Mouse (Mus musculus): ENCODE measurements around the gene Fcho2. TPM values are rescaled to one million over a fixed set of nuclear protein-coding genes. Genes with fewer than 3 reads are reported as not detected.

Fcho2 gene
- total and polyA plus RNA-seq, 3 experiments = 2.2 to 5.8 TPM; not detected in 1

DNA sequence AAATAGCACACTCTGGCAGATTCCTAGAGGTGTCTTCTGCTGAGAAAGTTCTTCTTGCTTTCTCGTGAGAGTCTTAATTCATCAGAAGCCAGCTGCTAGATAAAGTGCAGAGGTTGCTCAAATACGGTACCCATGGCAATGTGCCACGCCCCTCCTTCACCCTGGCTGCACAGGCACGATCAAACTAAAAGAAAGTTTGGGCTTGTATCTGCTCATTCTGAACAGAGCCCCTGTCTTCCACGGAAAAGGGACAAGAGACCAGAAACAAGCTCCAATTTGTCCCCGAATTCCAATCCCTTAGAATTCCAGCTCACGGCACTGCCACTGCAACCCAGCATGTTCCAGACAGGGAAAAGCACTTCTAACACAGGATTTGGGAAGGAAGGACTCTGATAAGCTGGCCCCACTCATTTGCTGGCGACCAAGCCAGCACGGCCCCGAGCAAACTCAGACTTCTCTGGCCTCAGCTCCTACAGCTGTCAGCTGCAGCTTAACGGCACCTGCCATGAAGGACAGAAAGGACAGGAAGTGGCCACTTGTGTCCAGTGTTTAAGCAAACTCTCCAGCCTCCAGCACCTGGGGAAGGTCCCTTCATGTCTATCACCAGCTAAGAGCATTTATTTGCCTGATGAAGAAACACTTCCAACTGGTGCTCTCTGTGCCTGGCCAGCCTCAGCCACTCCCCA lies 125.5 kb downstream of the Fcho2 start:
- no peaks in the 10 kb centered on the region for H3K27me3 ChIP-seq (ENCODE audit: control insufficient read depth in 1 of 2, insufficient read depth in 2 of 2, low read length in 2 of 2)
- H3K9ac ChIP-seq (ENCODE audit: control insufficient read depth, low read depth, low read length, poor library complexity, severe bottlenecking) = no peak overlapping the region
- no peaks in the 10 kb centered on the region for H3K79me2 ChIP-seq (ENCODE audit: control insufficient read depth, insufficient read depth, low read length, poor library complexity)
- no peaks in the 10 kb centered on the region for H3K9me3 ChIP-seq (replicated peaks; ENCODE audit: insufficient read depth, low read length)
- DNase-seq (ENCODE audit: low read depth, low spot score) = no peak
- no peak overlapping the region for H3K4me3 ChIP-seq (ENCODE audit: control insufficient read depth in 1 of 2, insufficient read depth in 1 of 2, low read depth in 2 of 2, low read length in 2 of 2)
- no peaks in the 10 kb centered on the region; a peak in 1 of 4 replicates for H3K36me3 ChIP-seq (ENCODE audit: control insufficient read depth in 1 of 2, insufficient read depth in 2 of 2, low read length in 2 of 2)
- H3K4me1 ChIP-seq (ENCODE audit: control insufficient read depth in 1 of 2, insufficient read depth in 2 of 2, low read length in 2 of 2) = peaks cover 0 to 7% of the 10 kb centered on the region in 2 experiments; a peak in 2 of 4 replicates
- no peak overlapping the region for H3K27ac ChIP-seq (ENCODE audit: control insufficient read depth, low read depth, low read length)
- no peak for TF ChIP-seq GATA1 (IDR thresholded peaks at IDR 0.05; ENCODE audit: low read depth, low read length)
- TF ChIP-seq POLR2AphosphoS2 (IDR thresholded peaks at IDR 0.05; ENCODE audit: low read length) = no peak
- TF ChIP-seq SIN3A (IDR thresholded peaks at IDR 0.05; ENCODE audit: low read length) = no peak
- no peak for TF ChIP-seq TCF12 (IDR thresholded peaks at IDR 0.05; ENCODE audit: low read depth, low read length)
- no peak for TF ChIP-seq NRF1 (IDR thresholded peaks at IDR 0.05; ENCODE audit: insufficient read depth, low read depth, low read length, poor library complexity, severe bottlenecking)
- no peak for TF ChIP-seq MAFK (IDR thresholded peaks at IDR 0.05; ENCODE audit: borderline replicate concordance, low read depth, low read length)
- TF ChIP-seq ELF1 (IDR thresholded peaks at IDR 0.05; ENCODE audit: low read depth, low read length) = no peak
- TF ChIP-seq RAD21 (IDR thresholded peaks at IDR 0.05; ENCODE audit: low read depth, low read length) = no peak
- TF ChIP-seq ZNF384 (IDR thresholded peaks at IDR 0.05; ENCODE audit: low read depth, low read length) = no peak

DNA sequence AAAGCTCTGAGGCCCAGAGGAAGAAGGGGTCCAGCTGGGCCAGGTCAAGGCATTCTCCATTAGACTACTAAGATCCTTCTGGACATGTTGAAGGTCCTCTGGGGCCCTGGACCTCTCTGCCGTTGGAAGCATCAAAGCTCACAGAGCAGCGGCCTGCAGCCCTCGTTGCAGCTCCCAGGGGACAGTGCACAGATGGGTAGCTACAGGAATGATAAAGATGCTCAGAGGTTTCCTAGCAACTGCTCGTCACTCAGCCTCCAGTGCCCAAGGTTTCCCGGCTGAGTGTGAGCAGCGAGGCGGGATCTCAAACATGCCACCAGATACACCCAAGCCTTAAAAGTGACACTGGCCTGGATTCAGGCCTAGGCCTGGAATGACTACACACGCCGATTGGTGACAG lies 127.3 kb downstream of the Fcho2 start:
- TF ChIP-seq GABPA (IDR thresholded peaks at IDR 0.05; ENCODE audit: low read depth, low read length) = no peak
- TF ChIP-seq MAX (IDR thresholded peaks at IDR 0.05; ENCODE audit: low read length) = no peak
- no peak for TF ChIP-seq EP300 (IDR thresholded peaks at IDR 0.05; ENCODE audit: low read depth in 1 of 2, low read length in 2 of 2)
- TF ChIP-seq RAD21 (IDR thresholded peaks at IDR 0.05; ENCODE audit: low read depth, low read length) = no peak
- TF ChIP-seq ZC3H11A (IDR thresholded peaks at IDR 0.05; ENCODE audit: low read depth, low read length) = no peak
- no peak for TF ChIP-seq E2F4 (IDR thresholded peaks at IDR 0.05; ENCODE audit: borderline replicate concordance, low read depth, low read length)
- no peak for TF ChIP-seq CTCF (IDR thresholded peaks at IDR 0.05 in 2 of 3, conservative IDR thresholded peaks at IDR 0.05 in 1 of 3; ENCODE audit: control insufficient read depth in 1 of 3, insufficient read depth in 1 of 3, low read depth in 2 of 3, low read length in 3 of 3, poor library complexity in 1 of 3, severe bottlenecking in 1 of 3)
- TF ChIP-seq ETS1 (IDR thresholded peaks at IDR 0.05; ENCODE audit: low read depth, low read length) = no peak
- TF ChIP-seq USF2 (IDR thresholded peaks at IDR 0.05; ENCODE audit: borderline replicate concordance in 1 of 2, insufficient read depth in 1 of 2, low read depth in 1 of 2, low read length in 2 of 2) = no peak
- TF ChIP-seq CHD2 (IDR thresholded peaks at IDR 0.05; ENCODE audit: low read length) = no peak
- TF ChIP-seq SMC3 (IDR thresholded peaks at IDR 0.05; ENCODE audit: low read depth, low read length) = no peak
- TF ChIP-seq UBTF (IDR thresholded peaks at IDR 0.05; ENCODE audit: borderline replicate concordance, insufficient read depth, low read depth, low read length) = no peak
- TF ChIP-seq POLR2A (IDR thresholded peaks at IDR 0.05; ENCODE audit: control insufficient read depth in 1 of 2, insufficient read depth in 1 of 2, low read depth in 1 of 2, low read length in 2 of 2, poor library complexity in 1 of 2) = no peak
- no peak for TF ChIP-seq ZKSCAN1 (IDR thresholded peaks at IDR 0.05; ENCODE audit: low read depth, low read length)
- no peak for TF ChIP-seq MYB (IDR thresholded peaks at IDR 0.05; ENCODE audit: low read depth, low read length)
- TF ChIP-seq KAT2A (conservative IDR thresholded peaks at IDR 0.05; ENCODE audit: low read depth, low read length) = no peak
- no peak for TF ChIP-seq TAL1 (IDR thresholded peaks at IDR 0.05; ENCODE audit: low read length)
- no peak for TF ChIP-seq POLR2AphosphoS2 (IDR thresholded peaks at IDR 0.05; ENCODE audit: low read length)
- DNase-seq (ENCODE audit: low read depth, low spot score) = no peak
- no peak overlapping the region for H3K27ac ChIP-seq (ENCODE audit: control insufficient read depth, low read depth, low read length)
- no peaks in the 10 kb centered on the region; a peak in 1 of 4 replicates for H3K36me3 ChIP-seq (ENCODE audit: control insufficient read depth in 1 of 2, insufficient read depth in 2 of 2, low read length in 2 of 2)
- H3K9ac ChIP-seq (ENCODE audit: control insufficient read depth, low read depth, low read length, poor library complexity, severe bottlenecking) = no peak overlapping the region
- no peaks in the 10 kb centered on the region for H3K27me3 ChIP-seq (ENCODE audit: control insufficient read depth in 1 of 2, insufficient read depth in 2 of 2, low read length in 2 of 2)
- H3K4me1 ChIP-seq (ENCODE audit: control insufficient read depth in 1 of 2, insufficient read depth in 2 of 2, low read length in 2 of 2) = peaks cover 0 to 2% of the 10 kb centered on the region in 2 experiments; a peak in 1 of 4 replicates
- H3K4me3 ChIP-seq (ENCODE audit: control insufficient read depth in 1 of 2, insufficient read depth in 1 of 2, low read depth in 2 of 2, low read length in 2 of 2) = no peak overlapping the region
- no peaks in the 10 kb centered on the region for H3K9me3 ChIP-seq (replicated peaks; ENCODE audit: insufficient read depth, low read length)
- no peaks in the 10 kb centered on the region for H3K79me2 ChIP-seq (ENCODE audit: control insufficient read depth, insufficient read depth, low read length, poor library complexity)
